Mouse (Mus musculus): ENCODE measurements around the gene Agt. TPM values are rescaled to one million over a fixed set of nuclear protein-coding genes. Genes with fewer than 3 reads are reported as not detected.

Gene Agt
- total RNA-seq, 1 experiment from 2014 or later = not detected

GRCm38 (mm10) chr8:124567126-124567525 is 2.4 kb downstream of the Agt start:
- ATAC-seq (replicated peaks in 1 of 2; ENCODE audit: insufficient read depth in 1 of 2, low FRiP score in 2 of 2, low TSS enrichment in 1 of 2, low read depth in 1 of 2, poor library complexity in 2 of 2, severe bottlenecking in 2 of 2) = no peak

- ATAC-seq (replicated peaks in 1 of 2; ENCODE audit: insufficient read depth in 1 of 2, low FRiP score in 2 of 2, low TSS enrichment in 1 of 2, low read depth in 1 of 2, poor library complexity in 2 of 2, severe bottlenecking in 2 of 2) = no peak
Observed at GRCm38 (mm10) chr8:124557476-124557875, 12.0 kb downstream of the Agt start.

- no peak for ATAC-seq (replicated peaks in 1 of 2; ENCODE audit: insufficient read depth in 1 of 2, low FRiP score in 2 of 2, low TSS enrichment in 1 of 2, low read depth in 1 of 2, poor library complexity in 2 of 2, severe bottlenecking in 2 of 2)
Observed at GRCm38 (mm10) chr8:124556658-124557057, 12.8 kb downstream of the Agt start.

GRCm38 (mm10) chr8:124556164-124556563 is 13.3 kb downstream of the Agt start:
- ATAC-seq (replicated peaks in 1 of 2; ENCODE audit: insufficient read depth in 1 of 2, low FRiP score in 2 of 2, low TSS enrichment in 1 of 2, low read depth in 1 of 2, poor library complexity in 2 of 2, severe bottlenecking in 2 of 2) = no peak

- no peak for ATAC-seq (replicated peaks in 1 of 2; ENCODE audit: insufficient read depth in 1 of 2, low FRiP score in 2 of 2, low TSS enrichment in 1 of 2, low read depth in 1 of 2, poor library complexity in 2 of 2, severe bottlenecking in 2 of 2)
Observed at GRCm38 (mm10) chr8:124555113-124555750, 14.3 kb downstream of the Agt start.

GRCm38 (mm10) chr8:124551011-124551661 is 18.4 kb downstream of the Agt start:
- no peak for ATAC-seq (replicated peaks in 1 of 2; ENCODE audit: insufficient read depth in 1 of 2, low FRiP score in 2 of 2, low TSS enrichment in 1 of 2, low read depth in 1 of 2, poor library complexity in 2 of 2, severe bottlenecking in 2 of 2)

- no peak for ATAC-seq (replicated peaks in 1 of 2; ENCODE audit: insufficient read depth in 1 of 2, low FRiP score in 2 of 2, low TSS enrichment in 1 of 2, low read depth in 1 of 2, poor library complexity in 2 of 2, severe bottlenecking in 2 of 2)
Observed at GRCm38 (mm10) chr8:124548187-124548586, 21.3 kb downstream of the Agt start.

- ATAC-seq (replicated peaks in 1 of 2; ENCODE audit: insufficient read depth in 1 of 2, low FRiP score in 2 of 2, low TSS enrichment in 1 of 2, low read depth in 1 of 2, poor library complexity in 2 of 2, severe bottlenecking in 2 of 2) = no peak
Observed at GRCm38 (mm10) chr8:124547269-124547668, 22.2 kb downstream of the Agt start.

- ATAC-seq (replicated peaks in 1 of 2; ENCODE audit: insufficient read depth in 1 of 2, low FRiP score in 2 of 2, low TSS enrichment in 1 of 2, low read depth in 1 of 2, poor library complexity in 2 of 2, severe bottlenecking in 2 of 2) = no peak
Observed at GRCm38 (mm10) chr8:124546815-124547214, 22.7 kb downstream of the Agt start.

GRCm38 (mm10) chr8:124546371-124546770 is 23.1 kb downstream of the Agt start:
- no peak for ATAC-seq (replicated peaks in 1 of 2; ENCODE audit: insufficient read depth in 1 of 2, low FRiP score in 2 of 2, low TSS enrichment in 1 of 2, low read depth in 1 of 2, poor library complexity in 2 of 2, severe bottlenecking in 2 of 2)

GRCm38 (mm10) chr8:124543272-124543671 is 26.2 kb downstream of the Agt start:
- ATAC-seq (replicated peaks in 1 of 2; ENCODE audit: insufficient read depth in 1 of 2, low FRiP score in 2 of 2, low TSS enrichment in 1 of 2, low read depth in 1 of 2, poor library complexity in 2 of 2, severe bottlenecking in 2 of 2) = no peak

- ATAC-seq (replicated peaks in 1 of 2; ENCODE audit: insufficient read depth in 1 of 2, low FRiP score in 2 of 2, low TSS enrichment in 1 of 2, low read depth in 1 of 2, poor library complexity in 2 of 2, severe bottlenecking in 2 of 2) = no peak
Observed at GRCm38 (mm10) chr8:124542001-124542400, 27.5 kb downstream of the Agt start.

GRCm38 (mm10) chr8:124540906-124541305 is 28.6 kb downstream of the Agt start:
- no peak for ATAC-seq (replicated peaks in 1 of 2; ENCODE audit: insufficient read depth in 1 of 2, low FRiP score in 2 of 2, low TSS enrichment in 1 of 2, low read depth in 1 of 2, poor library complexity in 2 of 2, severe bottlenecking in 2 of 2)

- ATAC-seq (replicated peaks in 1 of 2; ENCODE audit: insufficient read depth in 1 of 2, low FRiP score in 2 of 2, low TSS enrichment in 1 of 2, low read depth in 1 of 2, poor library complexity in 2 of 2, severe bottlenecking in 2 of 2) = no peak
Observed at GRCm38 (mm10) chr8:124535451-124535850, 34.1 kb downstream of the Agt start.

GRCm38 (mm10) chr8:124532626-124533025 is 36.9 kb downstream of the Agt start:
- ATAC-seq (replicated peaks in 1 of 2; ENCODE audit: insufficient read depth in 1 of 2, low FRiP score in 2 of 2, low TSS enrichment in 1 of 2, low read depth in 1 of 2, poor library complexity in 2 of 2, severe bottlenecking in 2 of 2) = no peak

GRCm38 (mm10) chr8:124530996-124531395 is 38.5 kb downstream of the Agt start:
- ATAC-seq (replicated peaks in 1 of 2; ENCODE audit: insufficient read depth in 1 of 2, low FRiP score in 2 of 2, low TSS enrichment in 1 of 2, low read depth in 1 of 2, poor library complexity in 2 of 2, severe bottlenecking in 2 of 2) = no peak

GRCm38 (mm10) chr8:124530556-124530955 is 39.0 kb downstream of the Agt start:
- no peak for ATAC-seq (replicated peaks in 1 of 2; ENCODE audit: insufficient read depth in 1 of 2, low FRiP score in 2 of 2, low TSS enrichment in 1 of 2, low read depth in 1 of 2, poor library complexity in 2 of 2, severe bottlenecking in 2 of 2)

GRCm38 (mm10) chr8:124530076-124530475 is 39.4 kb downstream of the Agt start:
- no peak for ATAC-seq (replicated peaks in 1 of 2; ENCODE audit: insufficient read depth in 1 of 2, low FRiP score in 2 of 2, low TSS enrichment in 1 of 2, low read depth in 1 of 2, poor library complexity in 2 of 2, severe bottlenecking in 2 of 2)

- ATAC-seq (replicated peaks in 1 of 2; ENCODE audit: insufficient read depth in 1 of 2, low FRiP score in 2 of 2, low TSS enrichment in 1 of 2, low read depth in 1 of 2, poor library complexity in 2 of 2, severe bottlenecking in 2 of 2) = no peak
Observed at GRCm38 (mm10) chr8:124526261-124526660, 43.2 kb downstream of the Agt start.
